Mouse (Mus musculus) spleen, postnatal 4 days (tissue): ENCODE data around the gene Gm26558.

Experiments
- DNase-seq, 2 experiments: peaks; one replicate each; pipeline ENCODE4 v3.0.0; 2022; ENCODE audit warnings: low spot score in 2 of 2

Gm26558 gene

GRCm38 (mm10) chr2:70661715-70662495 is at the start of gene Gm26558:
Gene Gm26558, minus strand, starts transcription at chr2:70662108.
- peak; percentile 14 to 67 for DNase-seq

DNA sequence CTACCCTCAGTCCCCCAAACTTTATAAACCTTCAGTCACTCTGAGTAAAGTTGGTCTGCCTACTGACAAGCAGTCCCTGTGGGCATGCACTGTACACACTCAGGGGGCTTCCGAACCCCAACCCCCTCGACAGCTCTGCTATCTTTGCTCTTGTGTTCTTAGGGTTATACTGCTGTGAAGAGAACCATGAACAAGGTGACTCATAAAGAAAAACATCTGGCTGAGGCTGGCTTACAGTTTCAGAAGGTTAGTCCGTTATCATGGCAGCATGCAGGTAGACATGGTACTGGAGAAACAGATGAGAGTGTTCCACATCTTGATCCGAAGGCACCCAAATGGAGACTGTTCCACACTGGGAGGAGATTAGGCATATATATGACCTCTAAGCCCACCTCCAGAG is 49.0 kb upstream of the Gm26558 start:
- DNase-seq: no peak

GRCm38 (mm10) chr2:70710236-70710635 is 48.3 kb upstream of the Gm26558 start:
- no peak for DNase-seq

- no peak for DNase-seq
These were observed 47.2 kb upstream of the Gm26558 start for GRCm38 (mm10) chr2:70708986-70709730.

GRCm38 (mm10) chr2:70702403-70702802 is 40.5 kb upstream of the Gm26558 start:
- DNase-seq: no peak

GRCm38 (mm10) chr2:70701571-70701970 is 39.7 kb upstream of the Gm26558 start:
- DNase-seq: no peak

DNA sequence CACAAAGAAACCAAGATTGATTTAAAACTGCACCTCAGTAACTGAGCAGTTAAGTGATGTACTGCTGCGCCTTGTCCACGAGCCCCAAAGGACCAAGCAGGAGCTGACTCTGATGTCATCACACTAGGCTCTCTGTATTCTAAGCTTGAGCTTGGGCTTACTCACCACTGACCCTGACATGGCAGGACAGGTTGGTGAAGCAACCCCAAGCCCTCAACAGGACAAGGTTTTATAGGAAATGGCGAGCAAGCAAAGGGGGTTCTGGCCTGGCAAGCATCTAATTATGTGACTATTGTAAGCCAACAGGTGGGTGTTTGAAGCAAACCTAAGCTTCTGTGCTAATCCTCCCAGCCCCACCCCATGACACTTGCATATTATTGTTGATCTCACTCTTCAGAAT is 38.9 kb upstream of the Gm26558 start:
- DNase-seq: no peak

GRCm38 (mm10) chr2:70695712-70696111 is 33.8 kb upstream of the Gm26558 start:
- no peak for DNase-seq

GRCm38 (mm10) chr2:70690195-70690594 is 28.3 kb upstream of the Gm26558 start:
- no peak for DNase-seq

DNA sequence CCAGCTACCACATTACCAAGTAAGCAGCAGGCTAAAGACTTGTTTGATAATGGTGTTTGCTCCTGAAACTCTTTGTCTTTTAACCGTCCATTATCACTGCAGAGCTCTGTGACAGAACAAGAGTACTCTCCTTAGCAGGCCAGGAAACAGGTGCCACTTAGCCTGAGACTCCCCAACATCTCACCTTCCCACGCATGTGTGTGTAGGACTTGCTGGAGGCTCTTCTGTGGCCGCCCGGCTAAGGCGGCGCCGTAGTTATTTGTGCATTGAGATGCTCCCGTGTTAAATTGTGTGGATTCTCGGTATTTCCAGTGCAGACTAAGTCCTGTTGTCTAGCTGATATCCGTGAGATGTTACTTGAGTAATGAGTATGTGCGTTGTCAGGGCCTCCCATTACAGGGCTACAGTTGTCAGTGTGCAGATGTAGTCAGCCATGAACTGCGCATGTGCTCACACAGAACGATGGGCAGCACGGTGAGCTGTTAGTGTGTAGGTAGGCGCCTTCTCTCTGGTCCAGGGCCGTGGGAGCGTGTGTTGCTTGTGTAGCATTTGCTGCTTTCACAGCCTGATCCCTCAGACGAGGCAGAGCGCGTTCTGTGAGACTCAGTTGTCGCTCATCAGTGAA is 26.7 kb upstream of the Gm26558 start:
- DNase-seq: no peak

DNA sequence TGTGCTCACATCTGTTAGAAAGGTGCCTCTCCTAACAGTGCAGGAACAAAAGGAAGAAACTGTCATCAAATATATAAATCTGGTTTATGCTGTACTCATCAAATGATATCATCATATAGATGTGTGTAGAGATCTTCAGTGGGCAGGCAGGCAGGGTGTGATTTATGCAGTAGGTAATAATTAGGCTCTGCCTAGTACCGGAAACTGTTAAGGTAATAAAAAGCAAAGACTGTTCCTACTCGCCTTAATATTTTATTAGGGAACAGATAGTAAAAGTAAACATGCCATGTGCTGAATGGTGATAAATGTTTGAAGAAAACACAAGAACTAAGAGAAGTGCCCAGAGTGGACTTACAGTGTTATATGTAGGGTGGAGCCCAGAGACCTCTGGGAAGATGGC is 20.4 kb upstream of the Gm26558 start:
- no peak for DNase-seq

DNA sequence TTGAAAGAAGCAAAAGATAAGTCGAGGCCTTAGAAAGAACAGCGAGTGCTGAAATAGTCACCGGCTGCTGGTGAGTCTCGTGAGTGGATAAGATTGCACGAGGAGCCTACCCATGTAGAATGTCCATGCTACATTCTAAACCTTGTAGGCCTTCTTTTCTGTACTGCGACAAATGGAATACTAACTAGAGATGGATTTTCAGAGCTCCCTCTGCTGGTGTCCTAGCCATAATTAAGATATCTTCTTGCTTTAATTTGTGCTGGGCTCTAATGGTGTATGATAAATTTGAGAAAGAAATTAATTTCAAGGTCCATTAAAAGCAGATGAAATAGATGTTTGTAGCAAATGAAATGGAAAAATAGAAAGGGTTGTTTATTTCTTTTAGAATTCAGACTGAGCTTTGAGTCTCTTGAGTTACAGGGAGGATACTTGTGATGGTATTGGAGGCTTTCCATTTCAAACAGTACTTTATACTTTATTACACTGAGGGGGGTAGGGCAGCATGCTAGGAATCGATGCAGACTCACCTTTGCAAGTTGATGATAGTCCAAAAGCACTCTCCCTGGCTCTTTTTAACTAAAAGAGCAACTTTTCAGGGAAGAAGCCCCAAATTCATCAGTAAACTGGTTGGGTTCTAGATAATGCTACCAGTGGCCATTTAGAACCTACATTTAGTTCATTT is 11.7 kb upstream of the Gm26558 start:
- DNase-seq: no peak

DNA sequence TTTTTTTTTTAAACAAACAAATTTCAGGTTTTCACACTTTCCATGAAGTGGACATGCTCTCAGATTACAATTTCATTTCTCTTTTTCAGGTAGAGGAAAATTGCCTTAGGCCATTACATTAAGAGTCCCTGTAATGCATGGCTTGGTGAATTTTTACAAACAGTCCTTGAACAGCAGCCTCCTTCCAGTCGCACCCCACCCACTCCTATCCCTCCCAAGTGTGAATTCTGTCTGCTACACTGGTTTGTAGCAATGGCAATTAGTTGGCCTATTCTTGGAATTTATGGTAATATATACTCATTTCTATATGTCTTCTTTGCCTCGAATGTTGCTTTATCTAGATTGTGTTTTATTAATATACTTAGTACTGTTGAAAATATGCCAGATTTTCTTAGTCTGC is 10.6 kb upstream of the Gm26558 start:
- DNase-seq: no peak

- no peak for DNase-seq
These were observed 8.0 kb upstream of the Gm26558 start for GRCm38 (mm10) chr2:70669896-70670295.

- DNase-seq: no peak
These were observed 7.3 kb upstream of the Gm26558 start for GRCm38 (mm10) chr2:70669241-70669640.

GRCm38 (mm10) chr2:70667016-70667415 is 5.1 kb upstream of the Gm26558 start:
- no peak for DNase-seq

- DNase-seq: peak in 1 of 2 experiments; percentile 18
These were observed 1.9 kb upstream of the Gm26558 start for GRCm38 (mm10) chr2:70663764-70664163.

- DNase-seq: peak; percentile 96 to 99
These were observed 807 bp downstream of the Gm26558 start, which contains the start of gene Gorasp2 for GRCm38 (mm10) chr2:70660887-70661714. Gene Gorasp2, plus strand, starts transcription at chr2:70661576.

DNA sequence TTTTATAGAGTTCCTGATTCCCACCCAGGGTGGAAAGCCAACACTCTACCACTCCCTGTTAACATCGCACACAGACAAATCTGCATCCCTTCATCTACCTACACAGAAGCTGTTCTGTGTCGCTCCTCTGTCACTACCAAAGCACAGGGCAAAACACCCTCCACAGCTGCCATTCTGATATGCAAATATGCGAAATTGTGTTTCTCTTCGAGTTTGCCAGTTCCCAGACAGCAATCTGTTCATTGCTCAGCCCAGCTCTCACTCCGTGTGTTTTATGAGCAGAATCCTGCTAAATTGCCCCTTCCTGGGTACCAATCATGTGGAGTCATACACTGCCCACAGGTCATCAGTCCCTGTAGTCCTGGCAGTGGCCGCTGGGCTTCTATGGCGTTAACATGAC is 4.8 kb downstream of the Gm26558 start:
- no peak for DNase-seq

DNA sequence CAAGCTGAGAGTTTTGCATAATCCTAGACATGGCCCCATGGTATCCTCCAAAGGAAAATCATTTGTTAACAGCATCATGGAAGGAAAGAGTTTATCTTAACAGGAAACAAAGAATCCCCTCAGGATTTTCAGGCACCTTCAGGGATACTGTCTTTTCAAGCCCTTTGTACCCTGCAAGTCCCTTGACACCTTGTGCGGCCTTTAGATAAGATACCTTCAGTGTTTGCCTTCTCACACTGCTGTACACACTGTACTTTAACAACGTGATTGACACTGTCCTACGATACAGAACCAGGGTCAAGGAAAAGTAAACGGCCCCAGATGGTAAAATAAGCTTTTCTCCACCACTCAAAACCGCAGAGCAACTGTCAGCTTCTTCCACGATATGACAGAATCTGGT is 10.1 kb downstream of the Gm26558 start:
- no peak for DNase-seq

DNA sequence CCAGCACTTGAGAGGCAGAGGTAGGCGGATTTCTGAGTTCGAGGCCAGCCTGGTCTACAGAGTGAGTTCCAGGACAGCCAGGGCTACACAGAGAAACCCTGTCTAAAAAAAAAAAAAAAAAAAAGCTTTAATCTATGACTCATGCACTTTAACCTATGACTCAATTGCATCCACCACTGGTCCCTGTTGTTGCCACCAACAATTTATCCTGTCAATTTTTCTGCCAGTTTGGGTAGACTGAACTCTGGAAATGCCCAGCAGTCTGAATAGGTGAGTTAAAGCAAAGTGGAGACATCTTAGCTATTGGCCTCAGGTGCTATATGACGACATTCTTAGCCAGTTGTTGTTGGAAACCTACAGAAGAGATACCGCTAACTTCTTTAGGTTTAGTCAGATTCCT is 12.4 kb downstream of the Gm26558 start:
- DNase-seq: no peak
